Mouse (Mus musculus) left cerebral cortex, postnatal 4 days (tissue): ENCODE measurements around the gene Pkd1l2. TPM values are rescaled to one million over a fixed set of nuclear protein-coding genes. Genes with fewer than 3 reads are reported as not detected.

Source experiments
- DNase-seq: peaks from one replicate; pipeline ENCODE4 v3.0.0-alpha.2; 2022
- intact Hi-C: fragments of 180-260 bp; cut with DNase I; formaldehyde crosslinking; loops from one replicate; pipeline ENCODE4 v1.15.1; 2025
- total RNA-seq, 2 experiments: library from RNA; stranded (reverse); gene quantifications; 2 replicates each; pipeline ENCODE4 v1.2.3; 2021

Gene Pkd1l2
- not detected for total RNA-seq

DNA sequence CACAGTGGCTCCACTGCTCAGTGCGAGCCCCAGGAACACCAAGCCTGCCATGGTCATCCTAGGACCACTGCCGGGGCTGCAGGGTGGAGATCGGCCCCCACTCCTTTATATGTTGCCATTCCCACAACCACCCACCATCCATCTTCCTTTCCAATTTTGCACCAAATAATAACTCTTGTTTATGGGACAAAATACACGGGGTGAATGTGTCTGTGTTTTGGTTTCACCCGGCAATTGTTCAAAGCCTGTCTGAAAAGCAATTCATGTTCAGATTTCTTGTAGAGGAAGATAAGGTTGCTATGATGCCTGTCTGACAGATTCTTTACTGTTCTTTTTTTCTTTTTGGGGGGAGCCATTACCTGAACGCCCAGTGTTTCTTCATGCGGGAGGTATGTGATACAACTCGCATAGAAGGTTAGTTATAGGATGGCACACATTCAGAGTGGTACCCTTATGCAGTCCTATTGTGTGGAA is at the start of gene Pkd1l2:
Gene Pkd1l2, minus strand, starts transcription at position 51 of the 474 bp plus-strand sequence.
- no peak for DNase-seq
- intact Hi-C loops: no loop called here

DNA sequence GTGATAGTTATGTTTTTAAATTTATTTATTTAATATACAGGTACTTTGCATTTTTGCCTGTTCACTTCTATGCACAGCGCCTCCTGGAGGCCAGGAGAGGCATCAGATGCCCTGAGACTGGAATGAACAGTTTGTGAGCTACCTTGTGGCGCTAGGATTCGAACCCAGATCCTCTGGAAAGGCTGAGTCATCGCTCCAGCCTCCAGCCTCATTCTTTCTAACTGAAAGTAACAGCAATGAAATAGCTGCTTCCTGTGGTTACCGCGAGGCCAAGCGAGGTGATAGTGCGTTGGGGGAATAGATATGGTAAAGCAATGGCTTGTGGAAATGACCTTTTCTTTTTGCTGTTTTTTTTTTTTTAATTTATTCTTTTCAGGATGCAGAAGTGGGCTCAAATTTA is 44.8 kb upstream of the Pkd1l2 start:
- DNase-seq: no peak
- intact Hi-C loops: no loop called here

- intact Hi-C loops: no loop called here
- no peak for DNase-seq
These were observed 44.2 kb upstream of the Pkd1l2 start for GRCm38 (mm10) chr8:117126411-117126810.

DNA sequence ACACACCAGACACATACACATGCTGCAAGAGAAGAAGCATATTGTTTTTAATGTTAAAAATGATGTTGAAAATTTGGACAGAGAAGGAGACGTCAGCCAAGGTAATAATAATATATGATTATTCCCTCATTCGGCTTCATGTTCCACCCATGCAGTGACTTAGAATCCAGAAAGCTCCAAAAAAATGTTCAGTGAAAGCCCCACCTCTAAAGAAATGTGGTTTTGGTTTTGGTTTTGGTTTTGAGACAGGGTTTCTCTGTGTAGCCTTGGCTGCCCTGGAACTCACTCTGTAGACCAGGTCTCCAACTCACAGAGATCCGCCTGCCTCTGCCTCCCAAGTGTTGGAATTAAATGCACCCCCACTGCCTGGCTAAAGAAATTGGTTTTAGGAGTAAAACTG is 43.6 kb upstream of the Pkd1l2 start:
- DNase-seq: no peak
- intact Hi-C loops: no loop called here

DNA sequence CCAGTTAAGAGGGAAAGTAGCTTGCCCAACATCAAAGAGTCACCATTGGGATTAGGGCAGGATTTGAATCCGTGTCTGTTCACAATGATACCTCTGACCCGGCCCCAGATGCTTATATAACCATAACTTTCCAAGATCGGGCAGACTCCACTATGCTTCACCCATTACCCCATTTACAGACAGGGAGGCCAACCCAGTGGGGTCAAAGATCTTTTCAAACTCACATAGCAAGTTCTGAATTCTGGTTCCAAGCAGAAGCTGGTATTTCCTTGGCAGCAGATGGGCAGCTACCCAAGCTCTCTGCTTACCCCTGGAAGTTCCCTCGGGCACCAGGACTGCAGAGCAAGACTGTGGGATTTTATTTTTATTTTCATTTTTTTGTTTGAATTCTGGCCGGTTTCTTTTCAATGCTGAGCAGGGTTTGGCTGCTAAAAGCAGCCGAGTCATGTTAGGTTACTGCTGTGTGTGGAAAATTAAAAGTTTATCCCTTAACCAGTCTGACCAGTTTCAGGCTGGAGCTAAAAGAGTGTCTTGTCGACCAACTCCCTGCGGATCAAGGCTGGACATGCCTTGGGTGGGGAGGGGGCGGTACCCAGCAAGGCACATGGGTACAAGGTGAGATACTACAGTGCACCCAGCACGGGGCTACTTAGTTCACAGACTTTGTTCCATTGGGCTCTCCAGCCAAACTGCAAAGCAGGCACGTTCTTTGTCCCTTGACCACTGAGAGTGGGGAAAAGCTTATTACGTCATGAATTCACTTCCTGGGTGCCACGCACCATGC is 41.8 kb upstream of the Pkd1l2 start:
- no peak for DNase-seq
- intact Hi-C loops: no loop called here

- intact Hi-C loops: no loop called here
- no peak for DNase-seq
These were observed 39.0 kb upstream of the Pkd1l2 start for GRCm38 (mm10) chr8:117121277-117121676.

DNA sequence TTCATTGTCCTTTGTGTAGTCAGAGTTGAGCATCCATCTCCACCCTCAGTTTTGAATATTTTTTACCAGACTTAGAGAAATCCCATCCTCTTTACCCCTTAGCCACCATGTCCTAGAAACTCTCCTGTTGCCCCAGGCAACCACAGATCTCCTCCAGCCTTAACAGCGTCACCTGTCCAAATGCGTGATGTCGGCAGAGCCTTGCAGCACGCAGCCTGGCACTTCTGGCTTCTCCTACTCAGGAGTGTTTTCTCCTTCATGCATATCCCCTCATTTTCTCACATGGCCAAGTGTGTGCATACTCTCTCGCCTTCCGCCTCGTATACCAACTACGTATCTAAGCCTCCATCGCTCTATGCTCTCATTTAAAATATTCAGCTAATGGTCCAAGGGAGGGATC is 36.2 kb upstream of the Pkd1l2 start:
- intact Hi-C loops: no loop called here

GRCm38 (mm10) chr8:117116534-117116933 is 34.3 kb upstream of the Pkd1l2 start:
- intact Hi-C loops: no loop called here
- no peak for DNase-seq

More for the DNA sequence above, 36.2 kb upstream of the Pkd1l2 start:
- DNase-seq: no peak

DNA sequence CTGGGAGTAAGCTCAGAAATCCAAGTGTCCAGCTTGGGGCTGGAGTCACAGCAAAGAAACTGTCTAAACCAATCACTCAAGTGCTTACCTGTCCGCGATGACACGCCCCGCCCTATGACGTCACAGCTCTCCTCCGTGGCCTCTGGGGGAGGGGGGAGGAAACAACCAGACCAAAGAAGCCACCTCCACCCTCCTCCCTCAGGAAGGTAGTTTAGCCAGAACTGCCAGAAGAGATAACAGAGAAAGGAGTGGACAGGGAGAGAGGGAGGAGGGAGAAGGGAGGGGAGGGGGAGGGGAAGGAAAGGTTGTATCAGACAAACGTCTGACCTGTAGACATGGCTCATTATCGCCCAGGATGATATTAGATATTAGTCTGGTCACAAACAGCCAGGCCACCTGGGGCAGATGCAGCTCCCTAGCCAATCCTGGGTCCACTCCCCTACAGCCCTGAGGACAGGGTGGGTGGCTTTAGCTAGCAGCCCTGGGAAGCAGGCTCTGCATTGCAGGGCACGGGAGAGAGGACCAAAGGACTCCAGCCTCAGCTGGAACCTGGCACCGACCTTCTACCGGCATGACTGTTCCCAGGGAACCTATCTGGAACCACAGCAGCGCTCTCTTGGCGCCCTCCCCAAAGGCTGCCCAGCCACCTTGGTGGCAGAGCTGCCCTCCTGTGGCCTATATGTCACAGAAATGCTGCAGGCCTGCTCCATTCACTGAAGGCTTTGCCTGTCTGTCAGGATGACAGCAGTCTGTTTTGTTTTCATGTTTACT is 33.6 kb upstream of the Pkd1l2 start:
- intact Hi-C loops: no loop called here
- DNase-seq: peak; percentile 32

DNA sequence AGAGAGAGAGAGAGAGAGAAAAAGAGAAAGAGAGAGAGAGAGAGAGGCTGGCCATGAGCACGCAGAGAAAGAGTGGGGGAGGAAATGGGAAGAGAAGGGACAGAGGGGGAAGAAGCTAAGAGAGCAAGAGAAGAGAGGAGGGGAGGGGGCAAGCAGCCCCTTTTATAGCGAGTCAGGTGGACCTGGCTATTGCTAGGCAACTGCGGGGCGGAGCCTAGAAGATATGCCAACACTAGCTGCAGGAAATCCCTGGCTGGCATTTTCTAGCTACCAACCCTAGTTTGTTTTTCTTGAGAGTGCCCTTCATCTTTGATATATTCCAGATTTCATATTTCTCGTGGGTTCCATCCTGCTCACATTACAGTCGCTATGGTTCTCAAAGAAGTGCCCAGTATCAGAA is 32.8 kb upstream of the Pkd1l2 start:
- no peak for DNase-seq
- intact Hi-C loops: no loop called here

- intact Hi-C loops: no loop called here
- no peak for DNase-seq
These were observed 30.0 kb upstream of the Pkd1l2 start for GRCm38 (mm10) chr8:117112261-117112660.

DNA sequence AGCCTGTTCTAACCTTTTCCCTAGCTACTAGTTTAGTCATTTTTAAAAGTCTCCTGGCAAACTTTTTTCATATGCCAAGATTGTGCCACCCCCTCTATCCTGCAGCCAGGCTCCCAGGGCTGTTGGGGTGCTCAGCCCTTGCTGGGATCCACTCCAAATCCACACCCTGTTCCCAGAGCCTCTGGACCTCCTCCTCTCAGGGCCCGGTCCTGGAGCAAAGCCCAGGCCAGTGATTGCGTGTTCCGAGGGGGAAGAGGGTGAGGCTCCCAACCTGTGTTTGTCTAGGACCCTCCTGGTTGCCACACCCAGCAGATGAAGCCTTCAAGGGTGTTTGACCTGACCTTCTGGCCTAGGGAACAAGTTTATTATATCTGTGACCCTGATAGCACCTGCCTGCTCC is 29.4 kb upstream of the Pkd1l2 start:
- intact Hi-C loops: no loop called here
- DNase-seq: no peak

- intact Hi-C loops: no loop called here
- DNase-seq: peak; percentile 69
These were observed 27.6 kb upstream of the Pkd1l2 start for GRCm38 (mm10) chr8:117109801-117110390.

GRCm38 (mm10) chr8:117109018-117109711 is 26.9 kb upstream of the Pkd1l2 start:
- no peak for DNase-seq
- intact Hi-C loops: no loop called here

DNA sequence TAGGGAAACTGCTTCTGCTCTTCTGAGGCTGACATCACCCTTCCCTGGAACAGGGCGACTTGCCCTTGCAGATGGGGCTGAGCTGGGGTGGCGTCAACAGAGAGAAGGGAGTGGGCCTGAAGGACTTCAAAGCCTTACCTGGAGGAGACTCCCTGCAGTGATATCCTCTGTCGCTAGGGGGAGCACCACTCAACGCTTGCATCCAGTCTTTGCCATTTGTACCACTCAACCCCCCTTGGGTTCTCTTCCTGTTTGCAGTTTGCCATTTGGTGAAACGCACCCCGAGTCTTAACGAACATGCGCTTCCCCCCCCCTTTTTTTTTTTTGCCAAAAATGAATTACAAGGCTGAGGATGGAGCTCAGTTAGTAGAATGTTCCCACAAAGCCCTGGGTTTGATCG is 25.3 kb upstream of the Pkd1l2 start:
- peak; percentile 64 for DNase-seq
- intact Hi-C loops: no loop called here

DNA sequence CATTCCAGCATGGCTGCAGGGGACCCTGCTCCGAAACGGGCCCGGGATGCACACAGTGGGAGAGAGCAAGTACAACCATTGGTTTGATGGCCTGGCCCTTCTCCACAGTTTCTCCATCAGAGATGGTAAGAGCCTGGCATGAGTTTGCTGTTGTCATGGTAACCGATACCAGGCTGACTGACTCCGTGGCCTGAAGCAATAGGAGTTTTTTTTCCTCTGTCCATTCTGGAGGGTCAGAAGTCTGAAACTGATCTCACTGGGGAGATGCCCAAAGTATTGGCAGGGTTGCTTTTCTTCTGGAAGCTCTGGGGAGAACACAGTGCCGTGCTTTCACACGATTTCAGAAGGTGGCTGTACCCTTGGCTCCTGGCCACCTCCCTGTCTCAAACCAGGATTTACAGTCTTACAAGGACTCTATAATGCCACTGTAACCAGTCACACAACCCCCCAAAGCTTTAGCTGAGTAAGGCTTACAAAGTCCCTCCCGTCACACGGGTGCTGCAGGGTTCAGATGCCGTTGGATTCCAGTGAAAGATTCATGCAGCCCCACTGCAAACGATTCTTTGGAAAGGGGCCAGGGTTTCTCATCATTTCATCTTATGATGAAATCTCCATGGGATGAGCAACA is 15.4 kb upstream of the Pkd1l2 start:
- intact Hi-C loops: no loop called here
- DNase-seq: peak; percentile 81

GRCm38 (mm10) chr8:117097051-117097563 is 14.9 kb upstream of the Pkd1l2 start:
- intact Hi-C loops: no loop called here
- peak; percentile 11 for DNase-seq

DNA sequence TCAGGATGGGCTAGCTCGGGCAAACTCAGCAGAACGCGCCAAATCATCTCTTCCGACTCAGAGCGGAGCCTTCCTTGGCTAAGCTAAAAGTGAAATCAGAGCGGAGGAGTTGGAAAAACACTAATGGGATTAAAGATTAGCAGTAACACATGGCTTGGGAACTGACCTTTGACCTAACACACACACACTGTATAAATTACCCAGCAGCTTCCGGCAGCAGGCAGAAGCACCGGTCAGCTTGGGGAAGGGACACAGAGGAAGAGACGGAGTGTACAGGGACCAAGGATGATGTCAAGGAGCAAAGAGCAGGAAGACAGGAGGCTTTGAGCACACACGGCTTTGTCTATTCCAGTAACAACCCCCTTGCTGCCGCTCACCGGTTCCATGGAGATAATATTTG is 13.4 kb upstream of the Pkd1l2 start, which contains the start of gene Bco1:
Gene Bco1, plus strand, starts transcription at position 208 of the 400 bp plus-strand sequence.
- intact Hi-C loops: no loop called here
- DNase-seq: no peak

DNA sequence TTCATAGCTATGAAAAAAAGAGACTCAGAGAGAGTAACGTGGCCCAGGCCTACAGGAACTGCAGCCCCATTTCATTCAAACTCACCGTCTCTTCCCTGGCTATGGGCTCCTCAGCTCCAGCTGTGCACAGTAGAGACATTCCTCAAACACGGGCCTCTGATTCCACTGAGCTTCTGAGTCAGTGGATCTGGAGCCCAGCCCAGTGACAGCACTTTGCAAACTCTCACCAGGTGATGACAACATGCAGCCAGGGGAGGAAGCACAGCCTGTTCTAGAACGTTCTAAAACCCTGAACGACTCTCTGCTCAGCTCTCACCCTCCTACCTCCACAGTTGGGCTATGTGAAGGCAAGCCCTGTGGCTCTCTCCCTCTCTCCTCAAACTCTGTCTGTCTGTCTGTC is 11.8 kb upstream of the Pkd1l2 start:
- intact Hi-C loops: no loop called here
- DNase-seq: no peak

DNA sequence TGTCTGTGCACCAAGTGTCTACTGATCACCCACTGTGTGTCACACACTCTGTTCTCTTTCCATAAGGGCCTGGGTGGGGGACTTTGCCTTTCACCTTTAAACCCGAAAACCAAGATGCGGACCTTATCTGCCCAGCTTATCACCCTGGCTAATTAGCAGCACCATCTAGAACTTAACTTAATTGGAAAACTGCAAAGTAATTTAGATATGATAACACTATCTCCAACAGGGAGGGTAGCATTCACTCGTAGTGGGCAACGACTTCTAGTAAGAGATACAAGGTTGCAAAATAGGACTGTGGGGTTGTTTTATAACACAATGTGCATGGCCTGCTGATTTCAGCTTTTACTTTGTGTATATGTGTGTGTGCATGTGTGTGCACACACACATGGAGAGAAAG is 7.6 kb upstream of the Pkd1l2 start:
- DNase-seq: no peak
- intact Hi-C loops: no loop called here
